Mouse (Mus musculus) testis, adult 2 months (tissue): ENCODE results near the gene Il11ra1.

Source experiments
- CTCF ChIP-seq: fragments of 200-500 bp; IDR thresholded peaks from 2 replicates; pipeline ENCODE4 v1.5.1; 2012; ENCODE audit warnings: low read depth, mild to moderate bottlenecking, inconsistent platforms, low read length, moderate library complexity; ENCODE audit not compliant: control insufficient read depth, insufficient read depth, insufficient replicate concordance
- POLR2A ChIP-seq: fragments of 200-500 bp; IDR thresholded peaks from 2 replicates; pipeline ENCODE4 v1.6.1; 2012; ENCODE audit warnings: low read depth, mild to moderate bottlenecking, inconsistent platforms, low read length, moderate library complexity; ENCODE audit not compliant: control insufficient read depth

GRCm38 (mm10) chr4:41731052-41731765 is 31.4 kb downstream of the Il11ra1 start, which contains the start of gene Arid3c:
- TF ChIP-seq CTCF, result no peak
- TF ChIP-seq POLR2A, result no peak
